In the genomic region with DNA sequence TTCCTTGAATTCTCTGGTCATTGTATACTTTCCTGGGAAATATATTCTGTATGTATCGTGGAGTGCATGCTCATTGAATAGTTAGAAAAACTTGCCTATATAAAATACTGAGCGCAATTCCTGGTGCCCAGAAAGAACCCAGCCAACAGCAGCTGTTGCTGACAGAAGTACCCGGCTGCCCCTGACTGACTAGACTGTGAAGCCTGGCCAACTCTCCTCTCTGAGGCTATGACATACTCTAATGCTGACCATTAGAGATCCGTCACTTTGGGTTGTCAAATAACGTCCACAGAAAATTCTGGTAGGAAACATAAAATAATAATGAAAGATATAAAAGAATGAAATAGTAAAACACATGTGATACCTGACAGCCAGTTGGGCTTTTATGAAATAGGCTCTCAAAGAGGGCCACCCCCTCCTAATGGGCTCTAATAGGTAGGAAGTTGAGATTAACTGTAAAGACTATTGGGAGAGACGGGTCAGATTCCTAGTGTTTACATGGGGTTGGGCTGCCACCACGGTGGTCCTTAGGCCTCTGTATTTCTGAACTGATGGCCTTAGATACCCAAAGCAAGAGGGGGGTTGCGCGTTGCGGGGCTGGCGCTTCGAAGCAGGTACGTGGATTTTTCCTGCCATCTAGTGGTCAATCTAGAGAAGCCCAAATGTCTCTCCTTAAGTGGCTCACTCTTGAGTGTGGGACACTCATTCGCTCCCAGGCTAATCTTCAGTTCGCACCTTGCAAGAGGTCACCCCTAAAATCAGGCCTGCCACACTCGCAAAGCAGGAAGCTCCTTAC, we compare ENCODE assay signal across 9 mouse cellular contexts. TPM values are rescaled to one million over a fixed set of nuclear protein-coding genes. Genes with fewer than 3 reads are reported as not detected.
DNase-seq lines count a peak whose midpoint lies in the region; ATAC-seq and TF ChIP-seq lines count a peak whose summit lies in the region.
"Had no signal": no experiment of that assay in that cellular context is flagged by ENCODE, and none has a peak within 500 bp of the region (broad histone marks: within the 10 kb centered on the region; RNA-seq: fewer than 3 reads in every experiment).

No protein-coding gene starts in this region.

- H3K4me3 ChIP-seq in kidney, postnatal 0 days (replicated peaks; ENCODE audit: low read depth, low read length), result no peak overlapping the region

- 19% methylated on average over 16 of the region's 16 CpGs for WGBS in kidney, postnatal 0 days

- H3K4me1 ChIP-seq in kidney, postnatal 0 days (replicated peaks; ENCODE audit: insufficient read depth, low read length), result no peaks in the 10 kb centered on the region; the same call in 1 of the 2 replicates

- H3K9me3 ChIP-seq in kidney, postnatal 0 days (replicated peaks; ENCODE audit: low read length), result no peaks in the 10 kb centered on the region

- no peaks in the 10 kb centered on the region for H3K36me3 ChIP-seq in kidney, postnatal 0 days (ENCODE audit: insufficient read depth, low read length)

- H3K27ac ChIP-seq in kidney, postnatal 0 days, result no peak overlapping the region
- H3K27ac ChIP-seq: macrophage had no signal

- peak; percentile 84 for TF ChIP-seq CTCF in kidney, postnatal 0 days (IDR thresholded peaks at IDR 0.05; ENCODE audit: low read depth)

- H3K4me2 ChIP-seq in kidney, postnatal 0 days (ENCODE audit: low read length), result no peak overlapping the region; the same call in 1 of the 2 replicates

- peak; percentile 43; the same call in 1 of the 2 replicates for ATAC-seq in kidney, postnatal 0 days (replicated peaks; ENCODE audit: low FRiP score, low read depth)

- H3K9ac ChIP-seq in kidney, postnatal 0 days (ENCODE audit: low read depth, low read length), result no peak overlapping the region

- H3K27me3 ChIP-seq in kidney, postnatal 0 days (ENCODE audit: insufficient read depth, low read length), result no peaks in the 10 kb centered on the region

- DNase-seq in kidney, adult 18-20 months, result peak; percentile 16
- DNase-seq in kidney, adult 11 months, result no peak
- peak; percentile 83 to 86 for DNase-seq in cerebellum, postnatal 10 days
- peak; percentile 17 to 39 for DNase-seq in frontal cortex, postnatal 10 days (ENCODE audit: low spot score in 2 of 2)
- DNase-seq in kidney, postnatal 0 days (ENCODE audit: low spot score), result peak; percentile 82
- peak; percentile 50 for DNase-seq in lung, postnatal 10 days
- DNase-seq in right cerebral cortex, postnatal 25 days, result peak; percentile 16
- no peak for DNase-seq in urinary bladder, postnatal 10 days (ENCODE audit: low spot score)

RNA-seq across cellular contexts. Expression of a gene that starts 53.0 kb away (rescaled TPM):
- polyA plus RNA-seq in kidney, postnatal 0 days (2015; fragmentation: Nextera tagmentation; extraction: Ambion mirVana), result 6.1 and 6.3 TPM in 2 replicates

Comparison
In these comparisons a context has a peak if more than half of its experiments do, and no peak if none do; other contexts are left out.
1. DNase-seq: peak in kidney, adult 18-20 months (single experiment), cerebellum, postnatal 10 days (2 of 2), frontal cortex, postnatal 10 days (2 of 2), kidney, postnatal 0 days (single experiment), lung, postnatal 10 days (single experiment) and right cerebral cortex, postnatal 25 days (single experiment); none in kidney, adult 11 months (single experiment) and urinary bladder, postnatal 10 days (single experiment).